Mouse (Mus musculus) heart, embryonic 16.5 days (tissue): ENCODE measurements at regions not wholly inside any gene's neighbourhood (a gene's known extent, or its start where the extent isn't known, plus 50 kb on each side); places are given as distances from the start of the nearest gene placed in this dataset.
A peak's percentile ranks its signal among the peaks of the same experiment; 100 is the strongest.

ENCODE experiments used
- ATAC-seq: fragments of 200-750 bp; cut with Nextera tagmentation; replicated peaks from 2 replicates; pipeline ENCODE4 v1.8.0; 2017; ENCODE audit warnings: moderate number of reproducible peaks; ENCODE audit not compliant: insufficient read depth, low FRiP score; ENCODE audit errors: extremely low read depth
- H3K27ac ChIP-seq: fragments of 300-500 bp; sonication (generic); 2 replicates; pipeline ENCODE4 v1.5.1; 2014; ENCODE audit warnings: mild to moderate bottlenecking, low read length, control low read depth, moderate library complexity
- H3K27me3 ChIP-seq: fragments of 300-500 bp; sonication (generic); 2 replicates; pipeline ENCODE4 v1.6.1; 2014; ENCODE audit warnings: low read length, mixed read lengths; ENCODE audit not compliant: control insufficient read depth, insufficient read depth
- H3K36me3 ChIP-seq: fragments of 300-500 bp; sonication (generic); 2 replicates; pipeline ENCODE4 v1.6.1; 2014; ENCODE audit not compliant: control insufficient read depth, insufficient read depth
- H3K4me1 ChIP-seq: fragments of 300-500 bp; sonication (generic); 2 replicates; pipeline ENCODE4 v1.6.1; 2014; ENCODE audit warnings: low read length, mixed read lengths; ENCODE audit not compliant: control insufficient read depth, insufficient read depth
- H3K4me2 ChIP-seq: fragments of 300-500 bp; sonication (generic); 2 replicates; pipeline ENCODE4 v1.6.1; 2014; ENCODE audit warnings: low read depth, mild to moderate bottlenecking, control low read depth, low read length
- H3K4me3 ChIP-seq: fragments of 300-500 bp; sonication (generic); 2 replicates; pipeline ENCODE4 v1.5.1; 2014; ENCODE audit warnings: mild to moderate bottlenecking, control low read depth, low read length
- H3K9ac ChIP-seq: fragments of 300-500 bp; sonication (generic); 2 replicates; pipeline ENCODE4 v1.6.1; 2014; ENCODE audit warnings: low read length, control low read depth
- H3K9me3 ChIP-seq: fragments of 300-500 bp; sonication (generic); replicated peaks from 2 replicates; pipeline ENCODE4 v1.6.1; 2016; ENCODE audit warnings: low read length; ENCODE audit not compliant: control insufficient read depth
- WGBS: fragments of 180-500 bp; shearing (Covaris S2); extraction: QIAGEN DNeasy Blood & Tissue Kit; methylation state at CpG from one replicate; pipeline ENCODE4 v1.1.7; 2014; 5-methylcytosine and 5-hydroxymethylcytosine counted together
- microRNA counts: library from miRNA; unstranded; fragments of <30 nt; microRNA quantifications from one replicate; lab custom pipeline; 2016
- microRNA-seq: library from miRNA; unstranded; fragments of <30 nt; microRNA quantifications from one replicate; pipeline ENCODE4, GENCODE M21; 2017

DNA sequence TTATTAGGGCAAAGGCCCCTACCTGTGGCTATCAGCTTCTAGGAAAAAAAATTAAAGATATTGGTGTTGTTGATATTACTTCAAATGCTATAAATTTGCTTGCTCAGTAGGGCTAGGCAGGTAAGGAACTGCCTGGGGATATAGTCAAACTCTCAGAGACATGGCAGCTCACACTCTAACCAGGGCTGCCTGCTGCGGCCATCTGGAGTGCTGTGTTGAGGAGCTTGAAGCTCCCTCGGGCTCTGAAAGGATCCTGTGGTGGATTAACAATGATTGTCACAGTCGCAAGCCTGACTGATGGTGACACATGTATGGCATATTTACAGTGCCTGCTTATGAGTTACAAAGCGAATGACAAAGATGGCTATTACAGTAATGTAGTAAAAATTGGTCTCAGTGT lies 64.2 kb upstream of the Camk1g start:
- no peak for ATAC-seq
- 80% methylated on average over 4 of the region's 4 CpGs for WGBS
- H3K9ac ChIP-seq, result no peak overlapping the region
- H3K4me3 ChIP-seq, result no peak overlapping the region
- no peak overlapping the region for H3K27ac ChIP-seq
- H3K4me1 ChIP-seq, result no peaks in the 10 kb centered on the region
- no peaks in the 10 kb centered on the region for H3K9me3 ChIP-seq
- H3K27me3 ChIP-seq, result no peaks in the 10 kb centered on the region
- no peak overlapping the region for H3K4me2 ChIP-seq
- H3K36me3 ChIP-seq, result no peaks in the 10 kb centered on the region

DNA sequence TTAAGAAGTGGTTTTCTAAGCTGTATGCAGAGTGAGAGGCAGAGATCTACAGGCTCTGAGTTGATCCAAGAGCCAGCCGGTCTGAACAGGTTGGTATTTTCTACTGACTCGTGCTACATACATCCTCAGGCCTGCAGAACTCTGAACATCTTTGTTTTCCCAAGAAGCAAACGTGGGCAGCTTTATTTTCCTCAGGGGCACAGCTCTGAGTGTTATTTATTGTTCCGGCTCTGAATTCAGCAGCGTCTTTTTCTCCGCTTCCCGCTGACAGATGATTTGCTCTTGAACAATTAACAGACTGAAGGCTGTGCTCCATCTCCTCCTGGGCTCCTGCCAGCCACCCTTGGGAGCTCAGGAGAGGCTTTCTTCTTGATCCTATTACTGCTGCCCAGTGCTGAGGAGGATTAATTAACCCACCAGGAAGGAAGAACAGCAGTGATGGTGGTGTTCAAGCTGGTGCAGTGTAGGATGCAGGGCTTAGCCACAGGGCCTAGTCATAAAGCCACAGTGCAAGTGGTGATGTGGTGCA lies 63.5 kb upstream of the Camk1g start:
- no peak for ATAC-seq
- Histone ChIP-seq H3K9me3 (no peaks in the 10 kb centered on the region), H3K27me3 (no peaks in the 10 kb centered on the region), H3K9ac (no peak overlapping the region), H3K4me3 (no peak overlapping the region), H3K27ac (no peak overlapping the region), H3K4me2 (no peak overlapping the region), H3K36me3 (no peaks in the 10 kb centered on the region), H3K4me1 (no peaks in the 10 kb centered on the region)
- 51% methylated on average over 7 of the region's 7 CpGs for WGBS

DNA sequence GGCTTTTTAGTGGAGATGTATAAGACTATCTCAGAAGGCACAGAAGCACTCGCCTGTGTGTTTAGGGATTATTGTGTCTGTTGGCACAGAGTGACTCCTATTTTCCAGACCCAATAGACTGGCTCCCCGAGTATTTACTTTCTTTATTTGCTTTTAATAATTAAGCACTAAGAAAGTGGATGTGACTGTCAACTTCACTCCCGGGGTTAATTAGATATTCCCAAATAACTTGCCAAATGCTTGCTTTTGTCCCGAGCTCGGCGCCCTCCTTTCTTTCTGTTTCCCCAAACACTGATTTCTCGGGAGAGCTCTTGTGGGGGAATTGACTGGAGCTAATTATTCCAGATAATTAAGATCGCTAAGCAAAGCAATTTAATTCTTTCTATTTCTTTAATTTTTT lies 60.1 kb upstream of the Camk1g start:
- H3K27ac ChIP-seq, result no peak overlapping the region
- 60% methylated on average over 8 of the region's 8 CpGs for WGBS
- no peak for ATAC-seq
- H3K9ac ChIP-seq, result no peak overlapping the region
- H3K4me1 ChIP-seq, result no peaks in the 10 kb centered on the region
- H3K9me3 ChIP-seq, result no peaks in the 10 kb centered on the region
- H3K27me3 ChIP-seq, result peaks cover 5% of the 10 kb centered on the region
- no peak overlapping the region for H3K4me2 ChIP-seq
- H3K36me3 ChIP-seq, result no peaks in the 10 kb centered on the region
- H3K4me3 ChIP-seq, result no peak overlapping the region

DNA sequence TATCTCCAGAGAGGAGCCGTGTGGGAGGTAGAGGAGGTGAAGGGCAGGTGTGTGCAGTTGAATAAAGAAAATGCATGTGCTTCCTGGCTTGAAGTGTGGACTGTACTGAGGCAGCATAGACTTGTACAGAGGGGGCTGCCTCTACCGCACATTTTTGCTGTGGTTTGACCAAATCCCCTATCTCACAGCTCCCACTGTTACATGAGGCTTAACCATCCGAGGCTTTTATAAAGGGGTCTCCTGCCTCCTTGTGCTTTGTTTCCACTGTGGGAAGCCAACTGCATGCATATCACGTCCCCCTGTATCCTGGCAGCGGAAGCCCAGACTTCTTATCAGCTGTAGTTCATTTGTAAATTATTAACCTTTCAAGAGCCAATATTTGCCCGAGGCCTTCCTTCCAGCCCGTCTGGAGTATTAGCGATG lies 53.6 kb upstream of the Camk1g start:
- H3K9ac ChIP-seq, result peak overlapping the region; percentile 17; the same call in 1 of the 2 replicates
- ATAC-seq, result no peak; the same call in 1 of the 2 replicates
- H3K4me2 ChIP-seq, result no peak overlapping the region
- no peak overlapping the region for H3K4me3 ChIP-seq
- 24% methylated on average over 8 of the region's 8 CpGs for WGBS
- peaks cover 19% of the 10 kb centered on the region for H3K4me1 ChIP-seq
- H3K27ac ChIP-seq, result no peak overlapping the region
- H3K27me3 ChIP-seq, result peaks cover 8% of the 10 kb centered on the region
- no peaks in the 10 kb centered on the region for H3K36me3 ChIP-seq
- H3K9me3 ChIP-seq, result no peaks in the 10 kb centered on the region

DNA sequence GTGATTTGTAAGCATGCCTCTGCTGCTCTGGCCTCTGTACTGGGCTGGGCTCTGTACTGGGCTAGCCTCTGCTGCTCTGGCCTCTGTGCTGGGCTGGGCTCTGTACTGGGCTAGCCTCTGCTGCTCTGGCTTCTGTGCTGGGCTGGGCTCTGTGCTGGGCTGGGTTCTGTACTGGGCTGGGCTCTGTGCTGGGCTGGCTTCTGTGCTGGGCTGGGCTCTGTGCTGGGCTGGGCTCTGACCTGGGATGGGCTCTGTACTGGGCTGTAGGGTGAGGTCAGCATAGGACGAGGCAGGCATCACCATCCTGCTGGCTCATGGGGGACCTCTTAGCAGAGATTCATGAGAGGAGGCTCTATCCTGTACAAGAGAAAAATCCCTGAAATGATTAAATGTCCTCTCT lies 52.8 kb upstream of the Camk1g start:
- H3K9ac ChIP-seq, result no peak overlapping the region
- no peak overlapping the region for H3K4me2 ChIP-seq
- WGBS, result 65% methylated on average over 1 of the region's 1 CpGs
- no peaks in the 10 kb centered on the region for H3K36me3 ChIP-seq
- no peak for ATAC-seq
- H3K27me3 ChIP-seq, result peaks cover 8% of the 10 kb centered on the region
- H3K27ac ChIP-seq, result no peak overlapping the region
- no peaks in the 10 kb centered on the region for H3K9me3 ChIP-seq
- H3K4me3 ChIP-seq, result no peak overlapping the region
- H3K4me1 ChIP-seq, result peaks cover 27% of the 10 kb centered on the region

DNA sequence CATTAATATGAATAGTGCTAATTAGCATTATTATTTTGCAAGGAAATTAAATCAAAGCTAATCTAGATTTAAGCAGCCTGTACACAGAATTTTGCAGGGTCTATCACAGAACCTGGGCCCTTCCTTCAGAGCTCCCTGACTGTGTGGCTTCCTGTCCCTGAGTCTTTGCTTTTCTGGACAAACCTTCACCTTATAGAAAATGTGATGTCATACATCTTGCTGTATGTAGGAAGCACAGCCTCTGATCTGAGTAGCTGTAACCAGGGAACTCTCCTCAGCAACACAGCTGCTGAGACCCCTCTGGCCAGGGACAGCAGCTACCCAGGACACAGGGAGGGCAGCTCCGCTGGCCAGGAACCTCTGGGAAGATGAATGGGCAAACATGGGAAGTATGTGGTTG lies 51.7 kb upstream of the Camk1g start:
- H3K27ac ChIP-seq, result no peak overlapping the region
- H3K36me3 ChIP-seq, result no peaks in the 10 kb centered on the region
- H3K9me3 ChIP-seq, result no peaks in the 10 kb centered on the region
- H3K27me3 ChIP-seq, result peaks cover 2% of the 10 kb centered on the region; the same call in 1 of the 2 replicates
- no peak for ATAC-seq
- H3K4me1 ChIP-seq, result peaks cover 29% of the 10 kb centered on the region
- 88% methylated on average over 1 of the region's 1 CpGs for WGBS
- H3K4me2 ChIP-seq, result no peak overlapping the region
- H3K4me3 ChIP-seq, result no peak overlapping the region
- H3K9ac ChIP-seq, result no peak overlapping the region

DNA sequence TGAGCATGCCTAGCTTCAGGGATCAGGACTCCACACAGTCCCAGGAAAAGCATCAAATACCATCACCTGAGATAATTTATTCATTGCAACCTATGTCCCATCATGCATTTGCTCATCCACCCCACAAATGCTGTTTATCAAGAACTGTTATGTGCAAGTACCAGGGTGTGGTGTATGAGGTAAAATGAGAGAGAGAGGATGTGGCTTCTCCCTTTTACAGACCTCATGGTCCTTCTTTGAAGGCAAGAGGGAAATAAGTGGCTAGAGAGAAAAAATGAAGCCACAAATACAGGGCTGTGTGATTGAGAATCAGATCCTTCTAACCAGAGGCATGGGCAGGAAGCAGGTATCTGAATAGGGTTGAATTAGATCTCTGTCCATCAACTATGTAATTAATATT lies 51.3 kb upstream of the Camk1g start:
- no peak for ATAC-seq
- H3K27me3 ChIP-seq, result peaks cover 2% of the 10 kb centered on the region; the same call in 1 of the 2 replicates
- no peak overlapping the region for H3K27ac ChIP-seq
- H3K4me1 ChIP-seq, result peaks cover 29% of the 10 kb centered on the region
- H3K9me3 ChIP-seq, result no peaks in the 10 kb centered on the region
- no peak overlapping the region for H3K4me3 ChIP-seq
- H3K4me2 ChIP-seq, result no peak overlapping the region
- no peak overlapping the region for H3K9ac ChIP-seq
- H3K36me3 ChIP-seq, result no peaks in the 10 kb centered on the region

MicroRNAs in the stretch of these regions (microRNA counts, 519-probe panel; counts per million panel counts)
- microRNA mmu-miR-205 (lab: Ali Mortazavi, UCI), result 3,279 counts per million, percentile 85 among the panel's probes with 10 or more counts

Small RNA genes lying in the stretch of these regions (microRNA-seq; reads per million reads assigned to microRNA genes)
- gene Mir205, result 784 reads per million, percentile 77 among the genes with 10 or more reads in this experiment
